Mouse (Mus musculus): ENCODE measurements at regions not wholly inside any gene's neighbourhood (a gene's known extent, or its start where the extent isn't known, plus 50 kb on each side); places are given as distances from the start of the nearest gene placed in this dataset.

GRCm38 (mm10) chr7:69925261-69925660 lies 441.3 kb downstream of the Nr2f2 start:
- ATAC-seq (ENCODE audit: insufficient number of reproducible peaks, low FRiP score, low TSS enrichment, low read depth), result no peak
- Histone ChIP-seq H3K36me3 (no peaks in the 10 kb centered on the region), H3K4me1 (no peaks in the 10 kb centered on the region), H3K9ac (no peak overlapping the region), H3K4me2 (replicated peaks) (no peak overlapping the region), H3K27me3 (no peaks in the 10 kb centered on the region), H3K9me3 (replicated peaks) (no peaks in the 10 kb centered on the region), H3K4me3 (replicated peaks) (no peak overlapping the region), H3K27ac (replicated peaks) (no peak overlapping the region)
- 83% methylated on average over 5 of the region's 5 CpGs for WGBS

GRCm38 (mm10) chr7:69924551-69924950 lies 442.0 kb downstream of the Nr2f2 start:
- Histone ChIP-seq H3K9ac (no peak overlapping the region), H3K27me3 (no peaks in the 10 kb centered on the region), H3K4me2 (replicated peaks) (no peak overlapping the region), H3K36me3 (no peaks in the 10 kb centered on the region), H3K9me3 (replicated peaks) (no peaks in the 10 kb centered on the region), H3K27ac (replicated peaks) (no peak overlapping the region), H3K4me3 (replicated peaks) (no peak overlapping the region), H3K4me1 (no peaks in the 10 kb centered on the region)
- ATAC-seq (ENCODE audit: insufficient number of reproducible peaks, low FRiP score, low TSS enrichment, low read depth), result no peak

- no peak for ATAC-seq (ENCODE audit: insufficient number of reproducible peaks, low FRiP score, low TSS enrichment, low read depth)
- H3K9ac ChIP-seq, result no peak overlapping the region
- WGBS, result 79% methylated on average over 4 of the region's 4 CpGs
- no peak overlapping the region for H3K27ac ChIP-seq (replicated peaks)
- no peaks in the 10 kb centered on the region for H3K4me1 ChIP-seq
- no peak overlapping the region for H3K4me3 ChIP-seq (replicated peaks)
- no peak overlapping the region for H3K4me2 ChIP-seq (replicated peaks)
- H3K36me3 ChIP-seq, result no peaks in the 10 kb centered on the region
- H3K27me3 ChIP-seq, result no peaks in the 10 kb centered on the region
- H3K9me3 ChIP-seq (replicated peaks), result no peaks in the 10 kb centered on the region
Observed at GRCm38 (mm10) chr7:69911760-69912159, 454.8 kb downstream of the Nr2f2 start.

- WGBS, result 73% methylated on average over 9 of the region's 9 CpGs
- no peaks in the 10 kb centered on the region for H3K4me1 ChIP-seq
- no peak overlapping the region for H3K4me3 ChIP-seq (replicated peaks)
- H3K27me3 ChIP-seq, result no peaks in the 10 kb centered on the region
- no peak overlapping the region for H3K4me2 ChIP-seq (replicated peaks)
- H3K9me3 ChIP-seq (replicated peaks), result no peaks in the 10 kb centered on the region
- H3K36me3 ChIP-seq, result no peaks in the 10 kb centered on the region
- no peak overlapping the region for H3K9ac ChIP-seq
- no peak for ATAC-seq (ENCODE audit: insufficient number of reproducible peaks, low FRiP score, low TSS enrichment, low read depth)
- H3K27ac ChIP-seq (replicated peaks), result no peak overlapping the region
Observed at GRCm38 (mm10) chr7:69890503-69891061, 476.0 kb downstream of the Nr2f2 start.

- no peak for ATAC-seq (ENCODE audit: insufficient number of reproducible peaks, low FRiP score, low TSS enrichment, low read depth)
- H3K27me3 ChIP-seq, result no peaks in the 10 kb centered on the region
- H3K4me1 ChIP-seq, result no peaks in the 10 kb centered on the region
- H3K9me3 ChIP-seq (replicated peaks), result no peaks in the 10 kb centered on the region
- H3K4me2 ChIP-seq (replicated peaks), result no peak overlapping the region
- no peak overlapping the region for H3K9ac ChIP-seq
- H3K36me3 ChIP-seq, result no peaks in the 10 kb centered on the region
- WGBS, result 84% methylated on average over 7 of the region's 7 CpGs
- H3K4me3 ChIP-seq (replicated peaks), result no peak overlapping the region
- no peak overlapping the region for H3K27ac ChIP-seq (replicated peaks)
Observed at GRCm38 (mm10) chr7:69888251-69888650, 478.3 kb downstream of the Nr2f2 start.

- ATAC-seq (ENCODE audit: insufficient number of reproducible peaks, low FRiP score, low TSS enrichment, low read depth), result no peak
- H3K9ac ChIP-seq, result no peak overlapping the region
- H3K4me3 ChIP-seq (replicated peaks), result no peak overlapping the region
- no peak overlapping the region for H3K4me2 ChIP-seq (replicated peaks)
- no peaks in the 10 kb centered on the region for H3K27me3 ChIP-seq
- H3K9me3 ChIP-seq (replicated peaks), result no peaks in the 10 kb centered on the region
- no peak overlapping the region for H3K27ac ChIP-seq (replicated peaks)
- H3K36me3 ChIP-seq, result no peaks in the 10 kb centered on the region
- H3K4me1 ChIP-seq, result no peaks in the 10 kb centered on the region
Observed at GRCm38 (mm10) chr7:69877031-69877430, 489.5 kb downstream of the Nr2f2 start.

- Histone ChIP-seq H3K36me3 (no peaks in the 10 kb centered on the region), H3K4me1 (no peaks in the 10 kb centered on the region), H3K27ac (replicated peaks) (no peak overlapping the region), H3K4me2 (replicated peaks) (no peak overlapping the region), H3K9ac (no peak overlapping the region), H3K27me3 (no peaks in the 10 kb centered on the region), H3K4me3 (replicated peaks) (no peak overlapping the region), H3K9me3 (replicated peaks) (no peaks in the 10 kb centered on the region)
- no peak for ATAC-seq (ENCODE audit: insufficient number of reproducible peaks, low FRiP score, low TSS enrichment, low read depth)
- WGBS, result 83% methylated on average over 3 of the region's 3 CpGs
Observed at GRCm38 (mm10) chr7:69865801-69866200, 500.7 kb downstream of the Nr2f2 start.

- Histone ChIP-seq H3K27ac (replicated peaks) (no peak overlapping the region), H3K4me2 (replicated peaks) (no peak overlapping the region), H3K4me3 (replicated peaks) (no peak overlapping the region), H3K9ac (no peak overlapping the region), H3K9me3 (replicated peaks) (no peaks in the 10 kb centered on the region), H3K27me3 (no peaks in the 10 kb centered on the region), H3K4me1 (no peaks in the 10 kb centered on the region), H3K36me3 (no peaks in the 10 kb centered on the region)
- WGBS, result 62% methylated on average over 19 of the region's 19 CpGs
- ATAC-seq (ENCODE audit: insufficient number of reproducible peaks, low FRiP score, low TSS enrichment, low read depth), result no peak
Observed at GRCm38 (mm10) chr7:69844631-69845324, 521.8 kb downstream of the Nr2f2 start.

GRCm38 (mm10) chr7:69837379-69837778 lies 529.2 kb downstream of the Nr2f2 start:
- H3K9me3 ChIP-seq (replicated peaks), result no peaks in the 10 kb centered on the region
- H3K36me3 ChIP-seq, result no peaks in the 10 kb centered on the region
- H3K4me1 ChIP-seq, result no peaks in the 10 kb centered on the region
- ATAC-seq (ENCODE audit: insufficient number of reproducible peaks, low FRiP score, low TSS enrichment, low read depth), result no peak
- no peak overlapping the region for H3K4me3 ChIP-seq (replicated peaks)
- H3K4me2 ChIP-seq (replicated peaks), result no peak overlapping the region
- no peak overlapping the region for H3K27ac ChIP-seq (replicated peaks)
- H3K9ac ChIP-seq, result no peak overlapping the region
- H3K27me3 ChIP-seq, result no peaks in the 10 kb centered on the region
- WGBS, result 78% methylated on average over 5 of the region's 5 CpGs

- 65% methylated on average over 8 of the region's 8 CpGs for WGBS
- no peaks in the 10 kb centered on the region for H3K27me3 ChIP-seq
- H3K9ac ChIP-seq, result no peak overlapping the region
- H3K9me3 ChIP-seq (replicated peaks), result no peaks in the 10 kb centered on the region
- H3K36me3 ChIP-seq, result no peaks in the 10 kb centered on the region
- no peak for ATAC-seq (ENCODE audit: insufficient number of reproducible peaks, low FRiP score, low TSS enrichment, low read depth)
- no peak overlapping the region for H3K27ac ChIP-seq (replicated peaks)
- no peak overlapping the region for H3K4me2 ChIP-seq (replicated peaks)
- H3K4me1 ChIP-seq, result no peaks in the 10 kb centered on the region
- H3K4me3 ChIP-seq (replicated peaks), result no peak overlapping the region
Observed at GRCm38 (mm10) chr7:69827251-69827650, 539.3 kb downstream of the Nr2f2 start.

GRCm38 (mm10) chr7:69820570-69820969 lies 546.0 kb downstream of the Nr2f2 start:
- 47% methylated on average over 2 of the region's 2 CpGs for WGBS
- Histone ChIP-seq H3K27me3 (no peaks in the 10 kb centered on the region), H3K4me3 (replicated peaks) (no peak overlapping the region), H3K4me1 (no peaks in the 10 kb centered on the region), H3K27ac (replicated peaks) (no peak overlapping the region), H3K9me3 (replicated peaks) (no peaks in the 10 kb centered on the region), H3K9ac (no peak overlapping the region), H3K36me3 (no peaks in the 10 kb centered on the region), H3K4me2 (replicated peaks) (no peak overlapping the region)
- ATAC-seq (ENCODE audit: insufficient number of reproducible peaks, low FRiP score, low TSS enrichment, low read depth), result no peak

GRCm38 (mm10) chr7:69812301-69812700 lies 554.2 kb downstream of the Nr2f2 start:
- Histone ChIP-seq H3K27me3 (no peaks in the 10 kb centered on the region), H3K4me1 (no peaks in the 10 kb centered on the region), H3K4me2 (replicated peaks) (no peak overlapping the region), H3K9me3 (replicated peaks) (no peaks in the 10 kb centered on the region), H3K9ac (no peak overlapping the region), H3K36me3 (no peaks in the 10 kb centered on the region), H3K27ac (replicated peaks) (no peak overlapping the region), H3K4me3 (replicated peaks) (no peak overlapping the region)
- no peak for ATAC-seq (ENCODE audit: insufficient number of reproducible peaks, low FRiP score, low TSS enrichment, low read depth)
- 69% methylated on average over 3 of the region's 3 CpGs for WGBS

Data from embryonic facial prominence, embryonic 15.5 days (tissue).